Mouse (Mus musculus) splenic B cell, adult 2 months (primary cell): ENCODE data around the gene Lasp1.
A peak's percentile ranks its signal among the peaks of the same experiment; 100 is the strongest.
"Not testable (repeated sequence)": the region's sequence is repeated elsewhere in the genome, so short reads cannot be mapped to it uniquely, and the experiment has no call there.

ENCODE experiments used
- DNase-seq: peaks from one replicate; pipeline ENCODE4 v3.0.0-alpha.2; 2011; ENCODE audit warnings: low read depth, low spot score
- H3K27me3 ChIP-seq: 2 replicates; pipeline ENCODE4 v1.6.1; 2012; ENCODE audit warnings: mild to moderate bottlenecking, low read length, moderate library complexity, mixed read lengths; ENCODE audit not compliant: control insufficient read depth, poor library complexity, insufficient read depth, severe bottlenecking
- H3K36me3 ChIP-seq: 2 replicates; pipeline ENCODE4 v1.6.1; 2012; ENCODE audit warnings: mild to moderate bottlenecking, low read length, moderate library complexity, mixed read lengths; ENCODE audit not compliant: control insufficient read depth, poor library complexity, insufficient read depth, severe bottlenecking

Gene Lasp1

DNA sequence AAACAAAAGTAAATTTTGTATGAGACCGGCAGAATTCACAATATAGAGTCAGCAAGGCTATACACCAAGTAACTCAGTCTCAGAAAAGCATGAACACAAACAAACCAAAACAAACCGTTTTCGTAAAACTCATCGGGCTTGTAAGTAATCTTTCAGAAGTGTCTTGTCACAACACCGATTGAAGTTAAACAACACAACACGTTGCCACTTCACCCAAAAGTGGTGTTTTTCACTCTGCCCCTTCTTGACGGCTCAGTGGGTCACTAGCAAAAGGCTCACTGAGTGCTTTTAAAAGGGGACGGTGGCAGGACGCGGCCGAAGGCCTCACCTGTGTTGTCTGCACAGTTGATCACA lies 17.3 kb upstream of the Lasp1 start:
- no peak for DNase-seq
- peaks cover 11% of the 10 kb centered on the region for H3K36me3 ChIP-seq
- H3K27me3 ChIP-seq, result no peaks in the 10 kb centered on the region

DNA sequence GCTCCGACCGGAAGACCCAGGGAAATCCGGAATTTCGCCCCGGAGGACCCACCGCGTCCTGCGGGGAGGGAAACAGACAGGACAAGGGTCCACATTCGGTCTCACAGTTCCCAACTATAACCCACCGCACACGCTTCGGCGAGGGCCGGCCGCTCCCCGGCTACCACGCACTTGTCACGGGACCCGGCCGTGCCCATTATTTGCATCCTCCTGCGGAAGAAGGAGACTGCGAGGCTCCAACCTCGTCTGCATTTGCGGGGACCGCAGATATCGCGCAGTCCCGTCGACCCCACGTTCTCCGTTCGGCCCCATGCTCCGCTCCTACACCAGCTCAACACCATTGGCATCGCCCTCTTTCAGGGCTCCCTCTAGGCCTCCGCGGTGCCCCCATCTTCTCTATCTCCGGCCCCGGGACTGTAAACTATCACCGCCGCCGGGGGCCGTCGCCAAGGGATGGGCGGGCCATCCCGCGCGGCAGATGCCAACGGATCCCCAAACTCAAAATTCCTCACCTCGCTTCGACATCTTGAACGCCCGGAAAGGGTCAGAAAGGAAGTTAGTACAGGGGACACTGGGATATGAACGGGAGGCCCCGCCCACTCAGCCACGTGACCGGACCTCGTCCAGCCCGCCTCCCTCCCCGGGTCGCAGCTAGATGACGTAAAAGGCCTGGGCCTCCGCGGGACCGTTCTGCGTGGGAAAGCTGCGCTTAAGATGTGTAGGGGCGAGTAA lies 16.8 kb upstream of the Lasp1 start, which contains the start of gene Rpl23:
Gene Rpl23 (minus strand): TSS at position 606 of the 732 bp plus-strand sequence.
- Histone ChIP-seq H3K27me3 (no peaks in the 10 kb centered on the region), H3K36me3 (peaks cover 11% of the 10 kb centered on the region)
- peak; percentile 98 for DNase-seq

DNA sequence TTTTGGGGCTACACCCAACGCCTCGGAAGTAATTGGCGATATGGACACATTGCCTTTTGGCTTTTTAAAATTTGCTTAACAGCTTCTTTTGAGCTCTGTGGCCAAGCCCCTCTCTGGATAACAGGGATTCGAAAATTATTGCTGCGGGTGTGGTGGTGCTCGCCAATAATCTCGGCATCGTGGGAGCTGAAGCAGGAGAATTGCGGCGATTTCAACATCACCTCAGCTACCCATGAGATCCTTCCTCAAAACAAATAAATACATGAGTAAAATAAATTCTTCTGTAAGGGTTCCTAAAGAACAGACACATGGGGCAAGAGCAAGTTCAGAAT lies 16.3 kb upstream of the Lasp1 start:
- no peaks in the 10 kb centered on the region for H3K27me3 ChIP-seq
- DNase-seq, result no peak
- H3K36me3 ChIP-seq, result peaks cover 8% of the 10 kb centered on the region

DNA sequence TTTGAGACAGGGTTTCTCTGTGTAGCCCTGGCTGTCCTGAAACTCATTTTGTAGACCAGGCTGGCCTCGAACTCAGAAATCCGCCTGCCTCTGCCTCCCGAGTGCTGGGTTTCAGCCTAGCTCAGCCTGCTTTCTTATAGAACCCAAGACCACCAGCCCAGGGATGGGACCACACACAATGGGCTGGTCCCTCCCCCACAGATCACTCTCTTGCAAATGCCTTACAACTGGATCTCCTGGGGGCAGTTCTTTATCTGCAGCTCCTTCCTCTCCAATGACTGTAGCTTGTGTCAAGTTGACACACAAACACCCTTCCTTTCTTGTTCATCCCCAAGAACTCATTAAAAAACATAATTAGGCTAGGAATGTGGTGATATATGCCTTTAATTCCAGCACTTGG lies 10.8 kb upstream of the Lasp1 start:
- Histone ChIP-seq H3K36me3 (no peaks in the 10 kb centered on the region), H3K27me3 (no peaks in the 10 kb centered on the region)
- DNase-seq, result no peak

DNA sequence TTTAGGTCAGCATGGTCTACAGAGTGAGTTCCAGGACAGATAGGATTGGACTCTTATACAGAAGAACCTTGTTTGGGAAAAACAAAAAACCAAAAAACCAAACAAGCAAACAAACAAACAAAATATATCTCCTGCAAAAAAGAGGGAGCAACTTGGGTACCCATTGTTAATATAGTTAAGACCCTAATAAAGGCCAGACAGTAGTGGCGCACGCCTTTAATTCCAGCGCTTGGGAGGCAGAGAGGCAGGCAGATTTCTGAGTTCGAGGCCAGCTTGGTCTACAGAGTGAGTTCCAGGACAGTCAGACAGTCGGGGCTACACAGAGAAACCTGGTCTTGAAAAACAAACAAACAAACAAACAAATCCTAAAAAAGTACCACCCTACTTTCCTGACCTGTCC lies 9.1 kb upstream of the Lasp1 start:
- no peaks in the 10 kb centered on the region for H3K36me3 ChIP-seq
- DNase-seq, result no peak
- H3K27me3 ChIP-seq, result no peaks in the 10 kb centered on the region

DNA sequence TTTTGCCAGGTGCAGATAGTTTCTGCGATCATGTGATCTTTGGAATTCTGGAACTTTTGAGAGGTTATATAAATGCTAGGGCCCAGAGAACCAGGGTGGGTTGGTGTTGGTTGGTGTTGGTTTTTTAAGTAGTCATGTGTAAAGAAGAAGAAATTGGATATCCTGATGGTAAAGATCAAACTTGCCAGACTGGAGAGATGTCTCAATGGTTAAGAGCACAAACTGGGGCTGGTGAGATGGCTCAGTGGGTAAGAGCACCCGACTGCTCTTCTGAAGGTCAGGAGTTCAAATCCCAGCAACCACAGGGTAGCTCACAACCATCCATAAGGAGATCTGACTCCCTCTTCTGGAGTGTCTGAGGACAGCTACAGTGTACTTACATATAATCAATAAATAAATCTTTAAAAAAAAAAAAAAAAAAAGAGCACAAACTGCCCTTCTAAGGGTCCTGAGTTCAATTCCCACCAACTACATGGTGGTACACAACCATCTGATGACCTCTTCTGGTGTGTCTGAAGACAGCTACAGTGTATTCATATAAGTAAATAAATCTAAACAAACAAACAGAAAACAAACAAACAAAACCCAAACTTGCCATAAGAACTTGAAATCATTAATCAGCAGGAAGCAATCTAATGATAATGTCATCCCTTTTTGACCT lies 7.9 kb upstream of the Lasp1 start:
- not testable (repeated sequence) for H3K27me3 ChIP-seq, H3K36me3 ChIP-seq, DNase-seq

DNA sequence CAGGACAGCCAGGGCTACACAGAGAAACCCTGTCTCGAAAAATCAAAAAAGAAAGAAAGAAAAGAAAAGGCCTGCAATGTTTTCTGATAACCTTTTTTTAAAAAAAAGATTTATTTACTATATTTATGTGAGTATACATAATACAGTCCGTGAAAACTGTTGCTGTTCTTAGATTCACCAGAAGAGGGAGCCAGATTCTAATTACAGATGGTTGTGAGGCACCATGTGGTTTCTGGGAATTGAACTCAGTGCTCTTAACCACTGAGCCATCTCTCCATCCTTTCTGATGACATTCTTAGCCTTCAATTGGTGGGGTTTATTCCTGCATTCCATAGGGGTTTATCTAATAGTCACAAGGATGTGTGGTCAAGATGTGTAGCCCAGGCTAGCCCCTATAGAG lies 5.6 kb upstream of the Lasp1 start:
- H3K36me3 ChIP-seq, result no peaks in the 10 kb centered on the region
- H3K27me3 ChIP-seq, result no peaks in the 10 kb centered on the region
- peak; percentile 90 for DNase-seq

DNA sequence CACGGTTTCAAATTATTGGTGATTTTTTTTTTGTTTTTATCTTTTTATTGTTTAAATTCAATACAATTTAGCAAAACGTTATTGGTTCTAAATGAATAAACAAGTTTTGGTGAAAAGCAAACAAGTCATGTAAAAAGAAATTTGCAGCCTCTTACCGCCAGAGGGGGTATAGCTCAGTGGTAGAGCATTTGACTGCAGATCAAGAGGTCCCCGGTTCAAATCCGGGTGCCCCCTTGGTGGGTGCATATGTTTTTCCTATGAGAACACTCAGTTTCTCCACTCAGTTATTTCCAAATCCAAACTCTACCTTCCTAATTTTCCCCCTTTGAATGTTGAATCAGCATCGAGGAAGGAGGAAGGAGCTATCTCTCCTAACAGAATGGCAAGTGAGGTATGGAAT lies 1.9 kb upstream of the Lasp1 start:
- no peaks in the 10 kb centered on the region for H3K36me3 ChIP-seq
- H3K27me3 ChIP-seq, result no peaks in the 10 kb centered on the region
- DNase-seq, result peak; percentile 82

DNA sequence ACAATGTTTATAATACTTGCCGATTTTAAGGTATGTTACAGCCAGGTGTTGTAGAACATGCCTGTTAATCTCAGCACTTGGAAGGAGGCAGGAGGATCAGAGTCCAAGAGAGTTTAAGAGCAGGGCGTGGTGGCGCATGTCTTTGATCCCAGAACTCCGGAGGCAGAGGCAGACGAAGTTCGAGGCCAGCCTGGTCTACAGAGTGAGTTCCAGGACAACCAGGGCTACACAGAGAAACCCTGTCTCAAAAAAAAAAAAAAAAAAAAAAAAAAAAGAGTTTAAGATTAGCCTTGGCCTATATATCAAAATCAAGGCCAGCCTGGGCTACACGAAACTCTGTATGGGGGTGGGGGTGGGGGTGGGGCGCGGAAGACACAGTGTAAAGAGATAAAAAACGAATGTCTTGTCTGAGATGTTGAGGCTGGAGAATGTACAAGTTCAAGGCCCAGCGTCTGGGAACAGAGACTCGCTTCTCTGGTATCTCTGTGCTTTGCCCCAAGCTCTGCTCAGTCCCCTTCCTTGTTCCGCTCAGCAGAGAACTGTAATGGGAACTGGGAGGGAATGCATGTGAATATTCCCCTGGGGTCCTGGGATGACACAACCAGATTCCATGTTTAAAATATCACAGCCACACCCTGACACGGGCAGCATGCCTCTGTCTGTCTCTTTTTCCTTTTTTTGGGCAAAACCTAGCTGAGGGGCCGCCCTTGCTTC lies 1.3 kb upstream of the Lasp1 start:
- Histone ChIP-seq H3K27me3 (no peaks in the 10 kb centered on the region), H3K36me3 (no peaks in the 10 kb centered on the region)
- no peak for DNase-seq

DNA sequence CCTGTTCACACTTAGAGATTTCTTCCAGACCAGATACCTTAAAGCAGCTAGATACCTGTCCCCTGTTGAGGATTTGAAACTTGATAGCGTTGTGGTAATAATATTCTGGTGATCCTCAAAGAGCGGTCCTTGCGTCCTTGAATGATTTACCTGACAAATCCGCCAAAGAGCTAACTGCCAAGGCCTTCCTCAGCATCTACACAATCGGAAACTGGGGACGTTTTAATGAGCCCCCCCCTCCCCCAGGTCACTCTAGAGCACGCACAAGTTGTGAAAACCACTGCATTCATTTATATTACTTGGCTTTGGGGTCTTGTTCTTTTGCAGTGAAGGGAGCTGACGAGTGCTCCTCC lies 741 bp upstream of the Lasp1 start:
- no peak for DNase-seq
- no peaks in the 10 kb centered on the region for H3K36me3 ChIP-seq
- no peaks in the 10 kb centered on the region for H3K27me3 ChIP-seq

DNA sequence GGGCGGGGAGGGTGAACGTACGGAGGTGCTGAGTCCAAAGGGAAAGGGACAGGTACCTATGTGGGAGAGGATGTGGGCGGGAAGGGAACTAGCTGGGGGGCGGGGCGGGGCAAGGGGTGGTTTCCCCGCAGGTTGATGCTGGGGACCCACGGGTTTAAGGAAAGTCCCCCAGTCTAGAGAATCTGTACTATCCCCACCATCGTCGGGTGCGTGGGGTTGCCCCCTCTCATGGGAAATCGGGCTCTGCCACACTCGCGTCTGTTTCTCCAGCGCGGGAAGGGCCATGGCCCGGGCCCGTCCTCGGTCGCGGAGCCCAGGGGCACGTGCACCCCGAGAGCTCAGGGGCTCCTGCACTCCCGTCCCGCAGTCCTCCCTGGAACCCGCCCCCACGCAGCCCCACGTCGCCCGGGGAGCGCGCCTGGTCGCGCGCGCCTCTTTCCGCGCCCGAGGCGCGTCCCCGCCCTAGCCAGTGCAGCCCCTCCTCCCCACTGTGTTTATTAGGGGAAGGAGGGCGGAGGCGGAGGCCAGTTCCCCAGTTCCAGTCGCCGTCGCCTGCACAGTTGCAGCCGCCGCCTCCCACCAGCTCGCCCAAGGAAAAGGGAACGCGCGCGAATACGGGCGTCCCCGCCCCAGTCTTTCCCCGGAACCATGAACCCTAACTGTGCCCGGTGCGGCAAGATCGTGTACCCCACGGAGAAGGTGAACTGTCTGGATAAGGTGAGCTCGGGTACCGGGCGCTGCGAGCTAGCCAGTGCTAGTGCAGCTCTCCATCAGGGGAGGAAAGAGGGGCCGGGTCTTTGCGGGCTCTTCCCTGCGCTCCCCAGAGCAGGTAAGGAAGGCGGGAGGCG lies 570 bp downstream of the Lasp1 start:
- H3K27me3 ChIP-seq, result no peaks in the 10 kb centered on the region
- DNase-seq, result peak; percentile 87

DNA sequence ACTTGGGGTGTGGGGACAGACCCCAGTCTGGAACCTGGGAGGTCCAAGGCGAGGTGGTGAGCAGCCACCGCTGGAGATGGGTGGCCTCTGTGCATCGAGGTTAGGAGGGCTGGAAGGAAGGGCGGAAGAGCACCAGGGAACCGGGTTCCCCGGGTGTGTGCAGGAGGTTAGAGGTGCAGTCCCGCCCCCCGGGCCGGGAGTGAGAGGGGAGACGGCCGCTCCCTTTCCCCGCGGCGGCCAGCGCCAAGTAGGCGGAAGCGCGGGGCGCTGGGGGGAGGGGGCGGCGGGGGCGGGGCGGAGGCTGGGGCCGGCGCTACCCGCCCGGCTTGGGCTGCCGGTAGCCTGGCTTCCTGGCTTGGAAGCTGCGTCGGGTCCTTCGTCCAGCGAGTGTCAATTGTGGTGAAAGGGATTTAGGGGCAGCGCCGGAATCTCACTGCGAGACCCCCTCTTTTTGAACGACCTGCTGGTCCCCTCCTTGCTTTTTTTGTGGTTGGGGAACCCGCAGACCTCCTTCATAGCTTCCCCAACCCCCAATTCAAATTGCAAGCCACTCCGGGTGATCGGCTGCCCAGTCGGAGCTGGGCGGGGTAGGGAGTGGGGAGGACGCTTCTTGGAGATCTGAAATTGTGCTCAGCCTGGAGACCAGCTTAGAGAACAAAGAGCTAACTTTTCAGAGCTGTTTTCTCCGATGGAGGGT lies 1.3 kb downstream of the Lasp1 start:
- peak; percentile 57 for DNase-seq
- Histone ChIP-seq H3K36me3 (no peaks in the 10 kb centered on the region; the same call in 1 of the 2 replicates), H3K27me3 (no peaks in the 10 kb centered on the region)

More for the DNA sequence above, 570 bp downstream of the Lasp1 start:
- no peaks in the 10 kb centered on the region; the same call in 1 of the 2 replicates for H3K36me3 ChIP-seq

DNA sequence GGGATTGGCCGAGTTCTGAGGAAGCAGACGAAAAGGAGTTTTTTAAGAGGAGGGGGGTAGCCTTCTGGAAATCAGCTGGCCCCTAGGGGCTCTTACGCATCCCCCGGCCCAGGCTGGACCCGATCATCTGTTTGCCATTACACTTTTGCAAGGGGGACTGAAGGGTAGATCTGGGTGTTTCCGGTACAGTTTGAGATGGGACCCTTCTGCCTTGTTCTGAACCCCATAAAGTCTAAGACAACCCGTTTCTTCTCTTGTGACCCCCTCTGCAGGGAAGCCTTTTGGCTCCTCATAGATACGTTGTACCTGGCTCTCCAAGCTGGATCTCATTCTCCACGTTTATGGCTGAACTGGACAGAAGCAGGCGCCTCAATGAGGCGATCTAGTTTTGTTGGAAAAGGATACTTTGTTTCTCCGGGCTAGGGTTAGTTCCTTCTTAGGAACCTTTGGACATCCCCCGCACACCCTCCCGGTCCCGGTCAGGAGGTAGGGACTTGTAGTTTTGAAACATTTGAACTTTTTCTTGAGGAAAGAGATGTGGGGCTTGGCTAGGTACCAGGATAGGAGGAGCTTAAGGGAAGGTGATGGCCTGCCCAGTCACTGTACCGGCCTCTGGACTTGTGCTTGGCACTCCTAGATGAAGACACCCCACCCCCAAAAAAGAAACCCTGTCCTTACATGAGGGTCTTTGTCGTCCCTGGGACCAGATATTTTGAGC lies 2.0 kb downstream of the Lasp1 start:
- Histone ChIP-seq H3K36me3 (no peaks in the 10 kb centered on the region; the same call in 1 of the 2 replicates), H3K27me3 (no peaks in the 10 kb centered on the region)
- DNase-seq, result no peak
